Mouse (Mus musculus): ENCODE measurements at regions not wholly inside any gene's neighbourhood (a gene's known extent, or its start where the extent isn't known, plus 50 kb on each side); places are given as distances from the start of the nearest gene placed in this dataset.
A peak's percentile ranks its signal among the peaks of the same experiment; 100 is the strongest.

- ATAC-seq (ENCODE audit: insufficient number of reproducible peaks, low FRiP score, low TSS enrichment, low read depth) (no peak), DNase-seq (ENCODE audit: low spot score) (peak; percentile 20)
- no peak overlapping the region for H3K4me3 ChIP-seq (ENCODE audit: low read depth, low read length)
- no peaks in the 10 kb centered on the region for H3K9me3 ChIP-seq (ENCODE audit: control insufficient read depth, low read length)
- 68% methylated on average over 11 of the region's 11 CpGs for WGBS
- no peaks in the 10 kb centered on the region for H3K4me1 ChIP-seq (ENCODE audit: control insufficient read depth, insufficient read depth, low read length)
- no peak overlapping the region for H3K27ac ChIP-seq (replicated peaks; ENCODE audit: low read depth, low read length)
- no peaks in the 10 kb centered on the region for H3K36me3 ChIP-seq (ENCODE audit: control insufficient read depth, insufficient read depth, low read length)
- no peaks in the 10 kb centered on the region for H3K27me3 ChIP-seq (ENCODE audit: control insufficient read depth, insufficient read depth, low read length)
- no peak overlapping the region for H3K4me2 ChIP-seq (ENCODE audit: low read depth, severe bottlenecking)
- no peak overlapping the region for H3K9ac ChIP-seq (ENCODE audit: low read length)
Measured at GRCm38 (mm10) chr2:51532709-51533414, 94.4 kb upstream of the Tas2r134 start.

GRCm38 (mm10) chr2:51531106-51531839 is 96.0 kb upstream of the Tas2r134 start:
- ATAC-seq (ENCODE audit: insufficient number of reproducible peaks, low FRiP score, low TSS enrichment, low read depth): no peak
- WGBS: 70% methylated on average over 10 of the region's 10 CpGs

GRCm38 (mm10) chr2:51522766-51523165 is 104.5 kb upstream of the Tas2r134 start:
- Histone ChIP-seq H3K4me3 (ENCODE audit: low read depth, low read length) (no peak overlapping the region), H3K27me3 (ENCODE audit: control insufficient read depth, insufficient read depth, low read length) (no peaks in the 10 kb centered on the region), H3K4me2 (ENCODE audit: low read depth, severe bottlenecking) (no peak overlapping the region), H3K9ac (ENCODE audit: low read length) (no peak overlapping the region), H3K4me1 (ENCODE audit: control insufficient read depth, insufficient read depth, low read length) (no peaks in the 10 kb centered on the region), H3K36me3 (ENCODE audit: control insufficient read depth, insufficient read depth, low read length) (no peaks in the 10 kb centered on the region), H3K9me3 (ENCODE audit: control insufficient read depth, low read length) (no peaks in the 10 kb centered on the region), H3K27ac (replicated peaks; ENCODE audit: low read depth, low read length) (no peak overlapping the region)
- DNase-seq (ENCODE audit: low spot score) (no peak), ATAC-seq (ENCODE audit: insufficient number of reproducible peaks, low FRiP score, low TSS enrichment, low read depth) (no peak)
- 81% methylated on average over 3 of the region's 3 CpGs for WGBS

More at GRCm38 (mm10) chr2:51531106-51531839, 96.0 kb upstream of the Tas2r134 start:
- H3K4me3 ChIP-seq (ENCODE audit: low read depth, low read length): no peak overlapping the region
- DNase-seq (ENCODE audit: low spot score): peak; percentile 12
- H3K4me1 ChIP-seq (ENCODE audit: control insufficient read depth, insufficient read depth, low read length): no peaks in the 10 kb centered on the region
- no peaks in the 10 kb centered on the region for H3K27me3 ChIP-seq (ENCODE audit: control insufficient read depth, insufficient read depth, low read length)
- no peaks in the 10 kb centered on the region for H3K36me3 ChIP-seq (ENCODE audit: control insufficient read depth, insufficient read depth, low read length)
- H3K9me3 ChIP-seq (ENCODE audit: control insufficient read depth, low read length): no peaks in the 10 kb centered on the region
- no peak overlapping the region for H3K9ac ChIP-seq (ENCODE audit: low read length)
- H3K4me2 ChIP-seq (ENCODE audit: low read depth, severe bottlenecking): no peak overlapping the region
- no peak overlapping the region for H3K27ac ChIP-seq (replicated peaks; ENCODE audit: low read depth, low read length)

- DNase-seq (ENCODE audit: low spot score) (no peak), ATAC-seq (ENCODE audit: insufficient number of reproducible peaks, low FRiP score, low TSS enrichment, low read depth) (no peak)
- H3K4me1 ChIP-seq (ENCODE audit: control insufficient read depth, insufficient read depth, low read length): no peaks in the 10 kb centered on the region
- no peaks in the 10 kb centered on the region for H3K9me3 ChIP-seq (ENCODE audit: control insufficient read depth, low read length)
- H3K27ac ChIP-seq (replicated peaks; ENCODE audit: low read depth, low read length): no peak overlapping the region
- WGBS: 35% methylated on average over 8 of the region's 8 CpGs
- H3K36me3 ChIP-seq (ENCODE audit: control insufficient read depth, insufficient read depth, low read length): no peaks in the 10 kb centered on the region
- H3K9ac ChIP-seq (ENCODE audit: low read length): no peak overlapping the region
- H3K27me3 ChIP-seq (ENCODE audit: control insufficient read depth, insufficient read depth, low read length): no peaks in the 10 kb centered on the region
- no peak overlapping the region for H3K4me3 ChIP-seq (ENCODE audit: low read depth, low read length)
- no peak overlapping the region for H3K4me2 ChIP-seq (ENCODE audit: low read depth, severe bottlenecking)
Measured at GRCm38 (mm10) chr2:51509220-51510011, 117.9 kb upstream of the Tas2r134 start.

GRCm38 (mm10) chr2:51497896-51498295 is 129.4 kb upstream of the Tas2r134 start:
- no peak for DNase-seq (ENCODE audit: low spot score)
- Histone ChIP-seq H3K27me3 (ENCODE audit: control insufficient read depth, insufficient read depth, low read length) (no peaks in the 10 kb centered on the region), H3K27ac (replicated peaks; ENCODE audit: low read depth, low read length) (no peak overlapping the region), H3K9ac (ENCODE audit: low read length) (no peak overlapping the region), H3K36me3 (ENCODE audit: control insufficient read depth, insufficient read depth, low read length) (no peaks in the 10 kb centered on the region), H3K9me3 (ENCODE audit: control insufficient read depth, low read length) (no peaks in the 10 kb centered on the region), H3K4me2 (ENCODE audit: low read depth, severe bottlenecking) (no peak overlapping the region), H3K4me1 (ENCODE audit: control insufficient read depth, insufficient read depth, low read length) (no peaks in the 10 kb centered on the region), H3K4me3 (ENCODE audit: low read depth, low read length) (no peak overlapping the region)
- WGBS: 94% methylated on average over 2 of the region's 2 CpGs
- ATAC-seq (ENCODE audit: insufficient number of reproducible peaks, low FRiP score, low TSS enrichment, low read depth): no peak

GRCm38 (mm10) chr2:51473753-51474152 is 153.6 kb upstream of the Tas2r134 start:
- 43% methylated on average over 2 of the region's 2 CpGs for WGBS
- H3K27ac ChIP-seq (replicated peaks; ENCODE audit: low read depth, low read length): no peak overlapping the region
- H3K4me1 ChIP-seq (ENCODE audit: control insufficient read depth, insufficient read depth, low read length): peaks cover 11% of the 10 kb centered on the region
- H3K4me3 ChIP-seq (ENCODE audit: low read depth, low read length): no peak overlapping the region
- ATAC-seq (ENCODE audit: insufficient number of reproducible peaks, low FRiP score, low TSS enrichment, low read depth) (no peak), DNase-seq (ENCODE audit: low spot score) (no peak)
- no peaks in the 10 kb centered on the region for H3K9me3 ChIP-seq (ENCODE audit: control insufficient read depth, low read length)
- no peak overlapping the region for H3K9ac ChIP-seq (ENCODE audit: low read length)
- H3K27me3 ChIP-seq (ENCODE audit: control insufficient read depth, insufficient read depth, low read length): no peaks in the 10 kb centered on the region
- H3K4me2 ChIP-seq (ENCODE audit: low read depth, severe bottlenecking): no peak overlapping the region
- H3K36me3 ChIP-seq (ENCODE audit: control insufficient read depth, insufficient read depth, low read length): no peaks in the 10 kb centered on the region

GRCm38 (mm10) chr2:51467027-51467694 is 160.2 kb upstream of the Tas2r134 start:
- H3K4me1 ChIP-seq (ENCODE audit: control insufficient read depth, insufficient read depth, low read length): no peaks in the 10 kb centered on the region; the same call in 1 of the 2 replicates
- no peaks in the 10 kb centered on the region for H3K36me3 ChIP-seq (ENCODE audit: control insufficient read depth, insufficient read depth, low read length)
- no peak overlapping the region for H3K4me2 ChIP-seq (ENCODE audit: low read depth, severe bottlenecking)
- H3K27me3 ChIP-seq (ENCODE audit: control insufficient read depth, insufficient read depth, low read length): no peaks in the 10 kb centered on the region
- WGBS: 85% methylated on average over 7 of the region's 7 CpGs
- no peaks in the 10 kb centered on the region for H3K9me3 ChIP-seq (ENCODE audit: control insufficient read depth, low read length)
- H3K4me3 ChIP-seq (ENCODE audit: low read depth, low read length): no peak overlapping the region
- no peak overlapping the region for H3K9ac ChIP-seq (ENCODE audit: low read length)
- H3K27ac ChIP-seq (replicated peaks; ENCODE audit: low read depth, low read length): no peak overlapping the region
- DNase-seq (ENCODE audit: low spot score) (no peak), ATAC-seq (ENCODE audit: insufficient number of reproducible peaks, low FRiP score, low TSS enrichment, low read depth) (no peak)

GRCm38 (mm10) chr2:51466003-51466402 is 161.3 kb upstream of the Tas2r134 start:
- Histone ChIP-seq H3K4me2 (ENCODE audit: low read depth, severe bottlenecking) (no peak overlapping the region), H3K36me3 (ENCODE audit: control insufficient read depth, insufficient read depth, low read length) (no peaks in the 10 kb centered on the region), H3K27me3 (ENCODE audit: control insufficient read depth, insufficient read depth, low read length) (no peaks in the 10 kb centered on the region), H3K9me3 (ENCODE audit: control insufficient read depth, low read length) (no peaks in the 10 kb centered on the region), H3K4me3 (ENCODE audit: low read depth, low read length) (no peak overlapping the region), H3K4me1 (ENCODE audit: control insufficient read depth, insufficient read depth, low read length) (no peaks in the 10 kb centered on the region; the same call in 1 of the 2 replicates), H3K9ac (ENCODE audit: low read length) (no peak overlapping the region), H3K27ac (replicated peaks; ENCODE audit: low read depth, low read length) (no peak overlapping the region)
- ATAC-seq (ENCODE audit: insufficient number of reproducible peaks, low FRiP score, low TSS enrichment, low read depth): no peak
- no peak for DNase-seq (ENCODE audit: low spot score)
- WGBS: 92% methylated on average over 7 of the region's 7 CpGs

All from limb, embryonic 11.5 days (tissue).